Mouse (Mus musculus) MEL (cell line): ENCODE data around the gene Hist1h3a. TPM values are rescaled to one million over a fixed set of nuclear protein-coding genes. Genes with fewer than 3 reads are reported as not detected.
A peak's percentile ranks its signal among the peaks of the same experiment; 100 is the strongest.

Experiments used
- DNase-seq: peaks from one replicate; pipeline ENCODE4 v3.0.0; 2011; ENCODE audit warnings: low read depth, low spot score
- H3K27ac ChIP-seq: 2 replicates; pipeline ENCODE4 v1.5.1; 2012; ENCODE audit warnings: low read depth, mild to moderate bottlenecking, control low read depth, low read length, moderate library complexity; ENCODE audit not compliant: control insufficient read depth
- H3K27me3 ChIP-seq, 2 experiments: fragments of 150-350 bp in 1 of 2; sonication (generic) in 1 of 2; 2 replicates each; pipeline ENCODE4 v1.6.1; 2012; ENCODE audit warnings: low read length in 2 of 2, mild to moderate bottlenecking in 2 of 2, improper control_type of control experiment in 1 of 2, moderate library complexity in 1 of 2; ENCODE audit not compliant: insufficient read depth in 2 of 2, control insufficient read depth in 1 of 2
- H3K36me3 ChIP-seq, 2 experiments: 2 replicates each; pipeline ENCODE4 v1.6.1; 2012 to 2014; ENCODE audit warnings: low read length in 2 of 2, improper control_type of control experiment in 1 of 2, inconsistent platforms in 1 of 2, mild to moderate bottlenecking in 1 of 2; ENCODE audit not compliant: insufficient read depth in 2 of 2, control insufficient read depth in 1 of 2
- H3K4me1 ChIP-seq, 2 experiments: fragments of 150-350 bp in 1 of 2; sonication (generic) in 1 of 2; 2 replicates each; pipeline ENCODE4 v1.6.1; 2012; ENCODE audit warnings: low read length in 2 of 2, improper control_type of control experiment in 1 of 2, mild to moderate bottlenecking in 1 of 2; ENCODE audit not compliant: insufficient read depth in 2 of 2, control insufficient read depth in 1 of 2
- H3K4me3 ChIP-seq, 2 experiments: fragments of 150-350 bp in 1 of 2; sonication (generic) in 1 of 2; 2 replicates each; pipeline ENCODE4 v1.5.1; 2012; ENCODE audit warnings: low read depth in 2 of 2, low read length in 2 of 2, mild to moderate bottlenecking in 2 of 2, moderate library complexity in 2 of 2, control low read depth in 1 of 2, improper control_type of control experiment in 1 of 2; ENCODE audit not compliant: control insufficient read depth in 1 of 2, insufficient read depth in 1 of 2
- H3K79me2 ChIP-seq: 2 replicates; pipeline ENCODE4 v1.6.1; 2012; ENCODE audit warnings: mild to moderate bottlenecking, low read length, moderate library complexity; ENCODE audit not compliant: control insufficient read depth, poor library complexity, insufficient read depth
- H3K9ac ChIP-seq: 2 replicates; pipeline ENCODE4 v1.6.1; 2012; ENCODE audit warnings: low read depth, mild to moderate bottlenecking, control low read depth, low read length, moderate library complexity; ENCODE audit not compliant: control insufficient read depth, poor library complexity, severe bottlenecking
- H3K9me3 ChIP-seq: fragments of 150-350 bp; sonication (generic); replicated peaks from 2 replicates; pipeline ENCODE4 v1.6.1; 2012; ENCODE audit warnings: mild to moderate bottlenecking, low read length, improper control_type of control experiment, moderate library complexity; ENCODE audit not compliant: insufficient read depth
- CHD1 ChIP-seq: IDR thresholded peaks from 2 replicates; pipeline ENCODE4 v1.6.1; 2012; ENCODE audit warnings: low read depth, mild to moderate bottlenecking, inconsistent platforms, low read length, improper control_type of control experiment
- CHD2 ChIP-seq: IDR thresholded peaks from 2 replicates; pipeline ENCODE4 v1.6.1; 2011; ENCODE audit warnings: low read length, improper control_type of control experiment
- CTCF ChIP-seq, 3 experiments: IDR thresholded peaks in 2 of 3; conservative IDR thresholded peaks in 1 of 3; 2 replicates each; pipeline ENCODE4 v1.5.1; 2011 to 2012; ENCODE audit warnings: low read length in 3 of 3, low read depth in 2 of 3, mild to moderate bottlenecking in 2 of 3, improper control_type of control experiment in 1 of 3, inconsistent platforms in 1 of 3, mixed read lengths in 1 of 3, moderate library complexity in 1 of 3; ENCODE audit not compliant: control insufficient read depth in 1 of 3, insufficient read depth in 1 of 3, poor library complexity in 1 of 3, severe bottlenecking in 1 of 3
- E2F4 ChIP-seq: IDR thresholded peaks from 2 replicates; pipeline ENCODE4 v1.6.1; 2011; ENCODE audit warnings: low read depth, low read length, improper control_type of control experiment, borderline replicate concordance
- GATA1 ChIP-seq: IDR thresholded peaks from 2 replicates; pipeline ENCODE4 v1.6.1; 2011; ENCODE audit warnings: low read depth, low read length, improper control_type of control experiment
- KAT2A ChIP-seq: conservative IDR thresholded peaks from 2 replicates; pipeline ENCODE4 v1.6.1; 2012; ENCODE audit warnings: low read depth, low read length, improper control_type of control experiment, inconsistent platforms
- MAX ChIP-seq: IDR thresholded peaks from 2 replicates; pipeline ENCODE4 v1.6.1; 2011; ENCODE audit warnings: low read length, improper control_type of control experiment
- MAZ ChIP-seq: IDR thresholded peaks from 2 replicates; pipeline ENCODE4 v1.6.1; 2012; ENCODE audit warnings: low read depth, mild to moderate bottlenecking, inconsistent platforms, low read length, improper control_type of control experiment
- MEF2A ChIP-seq: IDR thresholded peaks from 2 replicates; pipeline ENCODE4 v1.6.1; 2014; ENCODE audit warnings: low read depth, mild to moderate bottlenecking, inconsistent platforms, low read length, improper control_type of control experiment; ENCODE audit not compliant: poor library complexity, insufficient replicate concordance, severe bottlenecking; ENCODE audit errors: extremely low read depth
- MXI1 ChIP-seq: IDR thresholded peaks from 2 replicates; pipeline ENCODE4 v1.6.1; 2011; ENCODE audit warnings: mild to moderate bottlenecking, low read depth, low read length, improper control_type of control experiment
- NELFE ChIP-seq: IDR thresholded peaks from 2 replicates; pipeline ENCODE4 v1.6.1; 2011; ENCODE audit warnings: low read depth, low read length, improper control_type of control experiment
- NRF1 ChIP-seq: IDR thresholded peaks from 2 replicates; pipeline ENCODE4 v1.6.1; 2014; ENCODE audit warnings: low read depth, mild to moderate bottlenecking, inconsistent platforms, low read length, improper control_type of control experiment, moderate library complexity; ENCODE audit not compliant: poor library complexity, insufficient read depth, severe bottlenecking
- POLR2A ChIP-seq, 2 experiments: IDR thresholded peaks; 2 replicates each; pipeline ENCODE4 v1.6.1; 2011 to 2012; ENCODE audit warnings: low read length in 2 of 2, mild to moderate bottlenecking in 2 of 2, control low read depth in 1 of 2, improper control_type of control experiment in 1 of 2, low read depth in 1 of 2, moderate library complexity in 1 of 2; ENCODE audit not compliant: control insufficient read depth in 1 of 2, insufficient read depth in 1 of 2, poor library complexity in 1 of 2
- POLR2AphosphoS2 ChIP-seq: IDR thresholded peaks from 2 replicates; pipeline ENCODE4 v1.6.1; 2011; ENCODE audit warnings: low read length, improper control_type of control experiment
- POLR2AphosphoS5 ChIP-seq: IDR thresholded peaks from 2 replicates; pipeline ENCODE4 v1.6.1; 2012; ENCODE audit warnings: low read depth, borderline replicate concordance, mild to moderate bottlenecking, inconsistent platforms, low read length, moderate library complexity, mixed read lengths
- RAD21 ChIP-seq: IDR thresholded peaks from 2 replicates; pipeline ENCODE4 v1.6.1; 2011; ENCODE audit warnings: mild to moderate bottlenecking, low read depth, low read length, improper control_type of control experiment
- TAL1 ChIP-seq: IDR thresholded peaks from 2 replicates; pipeline ENCODE4 v1.6.1; 2012; ENCODE audit warnings: mild to moderate bottlenecking, inconsistent platforms, low read length, moderate library complexity, mixed read lengths
- TBP ChIP-seq: IDR thresholded peaks from 2 replicates; pipeline ENCODE4 v1.8.0; 2011; ENCODE audit warnings: low read depth, low read length, improper control_type of control experiment
- TCF12 ChIP-seq: IDR thresholded peaks from 2 replicates; pipeline ENCODE4 v1.6.1; 2014; ENCODE audit warnings: low read depth, mild to moderate bottlenecking, inconsistent platforms, low read length, improper control_type of control experiment, moderate library complexity
- USF2 ChIP-seq, 2 experiments: IDR thresholded peaks; 2 replicates each; pipeline ENCODE4 v1.6.1; 2011 to 2012; ENCODE audit warnings: improper control_type of control experiment in 2 of 2, low read length in 2 of 2, borderline replicate concordance in 1 of 2, inconsistent platforms in 1 of 2, low read depth in 1 of 2, mild to moderate bottlenecking in 1 of 2; ENCODE audit not compliant: insufficient read depth in 1 of 2
- ZKSCAN1 ChIP-seq: IDR thresholded peaks from 2 replicates; pipeline ENCODE4 v1.6.1; 2012; ENCODE audit warnings: low read depth, mild to moderate bottlenecking, inconsistent platforms, low read length, improper control_type of control experiment, moderate library complexity
- ZMIZ1 ChIP-seq: IDR thresholded peaks from 2 replicates; pipeline ENCODE4 v1.6.1; 2012; ENCODE audit warnings: low read depth, mild to moderate bottlenecking, inconsistent platforms, low read length, improper control_type of control experiment, moderate library complexity
- ZNF384 ChIP-seq: IDR thresholded peaks from 2 replicates; pipeline ENCODE4 v1.6.1; 2012; ENCODE audit warnings: low read depth, mild to moderate bottlenecking, inconsistent platforms, low read length, improper control_type of control experiment
- polyA plus RNA-seq, 2 experiments: library from polyadenylated mRNA; stranded (reverse) in 1 of 2; unstranded in 1 of 2; fragments of >175 nt in 1 of 2; fragments of >200 nt in 1 of 2; gene quantifications; 2 replicates each; pipeline versions ENCODE4 v1.2.1 to v1.2.4; 2012; ENCODE audit warnings: low replicate concordance in 2 of 2, low read depth in 1 of 2; ENCODE audit not compliant: insufficient read length in 2 of 2, insufficient read depth in 1 of 2, missing spikeins in 1 of 2
- total RNA-seq: library from RNA; depleted of rRNA; stranded (reverse); fragments of 300-350 nt; gene quantifications from 2 replicates; pipeline ENCODE4 v1.2.3, GENCODE M21; 2012

The Hist1h3a gene
- total and polyA plus RNA-seq, 3 experiments, result 6.5 to 1,097 TPM; not detected in 1

DNA sequence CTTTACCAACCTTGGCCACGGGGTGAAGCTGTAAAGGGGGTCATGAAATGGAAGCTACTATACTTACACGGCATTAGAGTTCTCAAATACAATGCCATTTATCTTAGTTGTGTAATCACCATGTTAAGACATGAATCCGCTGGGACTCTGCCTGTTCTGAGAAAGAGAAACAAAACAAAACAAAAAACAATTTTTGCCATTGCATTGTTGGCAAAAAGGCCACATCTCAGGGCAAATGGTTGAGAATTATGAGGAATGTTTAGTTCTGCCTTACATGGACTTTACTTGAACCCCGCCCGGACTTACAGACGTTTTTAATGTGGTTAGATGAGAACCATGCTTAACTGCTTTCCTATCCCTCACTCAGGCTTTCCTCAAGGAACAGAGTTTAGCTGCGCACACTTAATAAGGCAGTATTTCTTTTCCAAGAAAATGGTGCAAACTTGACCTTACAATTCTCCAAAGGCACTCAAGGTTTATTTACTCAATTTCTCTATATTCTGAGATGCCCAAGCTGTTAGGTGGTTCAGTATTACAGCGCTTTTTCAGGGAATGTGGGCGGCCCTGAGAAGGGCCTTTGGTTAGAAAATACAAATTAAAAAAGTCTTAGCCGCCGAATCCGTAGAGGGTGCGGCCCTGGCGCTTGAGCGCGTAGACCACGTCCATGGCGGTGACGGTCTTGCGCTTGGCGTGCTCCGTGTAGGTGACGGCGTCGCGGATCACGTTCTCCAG is 1.8 kb downstream of the Hist1h3a start:
- peak; percentile 90 for DNase-seq
- H3K4me3 ChIP-seq, result peak overlapping the region; percentile 1 to 27; a peak in 3 of 4 replicates
- H3K36me3 ChIP-seq, result peaks cover 0 to 42% of the 10 kb centered on the region in 2 experiments; a peak in 2 of 4 replicates
- H3K27ac ChIP-seq, result peak overlapping the region; percentile 97
- no peaks in the 10 kb centered on the region for H3K27me3 ChIP-seq
- TF ChIP-seq NRF1, result no peak
- TF ChIP-seq GATA1, result no peak
- TF ChIP-seq MAZ, result no peak
- no peak for TF ChIP-seq RAD21
- TF ChIP-seq CHD1, result no peak
- TF ChIP-seq POLR2A (IDR thresholded peaks at IDR 0.05; ENCODE audit: control insufficient read depth in 1 of 2, insufficient read depth in 1 of 2, low read depth in 1 of 2, low read length in 2 of 2, poor library complexity in 1 of 2), result peak; percentile 82 to 92; a peak in 3 of 4 replicates
- TF ChIP-seq CTCF (IDR thresholded peaks at IDR 0.05 in 2 of 3, conservative IDR thresholded peaks at IDR 0.05 in 1 of 3; ENCODE audit: control insufficient read depth in 1 of 3, insufficient read depth in 1 of 3, low read depth in 2 of 3, low read length in 3 of 3, poor library complexity in 1 of 3, severe bottlenecking in 1 of 3), result peak in 1 of 3 experiments; percentile 6; a peak in 1 of 6 replicates
- TF ChIP-seq ZMIZ1, result no peak
- TF ChIP-seq ZKSCAN1, result no peak
- TF ChIP-seq POLR2AphosphoS2, result no peak
- TF ChIP-seq CHD2, result no peak
- TF ChIP-seq TAL1, result no peak
- TF ChIP-seq MEF2A, result no peak
- TF ChIP-seq TCF12, result no peak
- TF ChIP-seq E2F4, result no peak
- TF ChIP-seq POLR2AphosphoS5, result peak; percentile 94; the same call in 1 of the 2 replicates
- 0 out of 2 replicates have a peak, but pooled peaks have one; percentile 11 for TF ChIP-seq TBP
- no peak for TF ChIP-seq MAX
- TF ChIP-seq USF2 (IDR thresholded peaks at IDR 0.05; ENCODE audit: borderline replicate concordance in 1 of 2, insufficient read depth in 1 of 2, low read depth in 1 of 2, low read length in 2 of 2), result no peak
- TF ChIP-seq ZNF384, result no peak
- no peak for TF ChIP-seq NELFE
- no peak for TF ChIP-seq MXI1
- no peak for TF ChIP-seq KAT2A
- no peaks in the 10 kb centered on the region; the same call in 1 of the 2 replicates for H3K79me2 ChIP-seq
- peak overlapping the region; percentile 81 for H3K9ac ChIP-seq
- H3K9me3 ChIP-seq, result no peaks in the 10 kb centered on the region
- peaks cover 0 to 16% of the 10 kb centered on the region in 2 experiments; a peak in 2 of 4 replicates for H3K4me1 ChIP-seq
